Mouse (Mus musculus) CH12.LX (cell line): Measurements from ENCODE around the gene Itpr2. TPM values are rescaled to one million over a fixed set of nuclear protein-coding genes. Genes with fewer than 3 reads are reported as not detected.
A peak's percentile ranks its signal among the peaks of the same experiment; 100 is the strongest.

Experiments used
- DNase-seq: peaks from one replicate; pipeline ENCODE4 v3.0.0-alpha.2; 2013; ENCODE audit errors: extremely low read depth
- H3K27ac ChIP-seq: 2 replicates; pipeline ENCODE4 v1.5.1; 2012; ENCODE audit warnings: low read depth, mild to moderate bottlenecking, control low read depth, moderate library complexity; ENCODE audit not compliant: insufficient read depth
- H3K27me3 ChIP-seq: replicated peaks from 2 replicates; pipeline ENCODE3; 2012; ENCODE audit warnings: inconsistent platforms
- H3K36me3 ChIP-seq, 2 experiments: replicated peaks in 1 of 2; 2 replicates each; pipeline versions ENCODE3 to v1.6.1; 2012; ENCODE audit warnings: inconsistent platforms in 1 of 2, low read length in 1 of 2, mild to moderate bottlenecking in 1 of 2, mixed read lengths in 1 of 2, moderate library complexity in 1 of 2; ENCODE audit not compliant: control insufficient read depth in 1 of 2, insufficient read depth in 1 of 2
- H3K4me1 ChIP-seq, 2 experiments: 2 replicates each; pipeline ENCODE4 v1.6.1; 2012; ENCODE audit warnings: inconsistent platforms in 1 of 2, moderate library complexity in 1 of 2; ENCODE audit not compliant: insufficient read depth in 2 of 2, control insufficient read depth in 1 of 2
- H3K4me2 ChIP-seq: 2 replicates; pipeline ENCODE4 v1.6.1; 2012; ENCODE audit warnings: low read depth, mild to moderate bottlenecking, control low read depth; ENCODE audit not compliant: poor library complexity, insufficient read depth, severe bottlenecking
- H3K4me3 ChIP-seq, 3 experiments: fragments of 150-350 bp in 1 of 3; sonication (generic) in 1 of 3; replicated peaks in 1 of 3; 2 replicates each; pipeline versions ENCODE3 to v1.5.1; 2011 to 2012; ENCODE audit warnings: low read depth in 2 of 3, low read length in 2 of 3, mild to moderate bottlenecking in 2 of 3, moderate library complexity in 2 of 3, control low read depth in 1 of 3, improper control_type of control experiment in 1 of 3, inconsistent platforms in 1 of 3, mixed read lengths in 1 of 3; ENCODE audit not compliant: poor library complexity in 1 of 3
- H3K79me2 ChIP-seq: replicated peaks from 2 replicates; pipeline ENCODE4 v1.6.1; 2012; ENCODE audit warnings: mild to moderate bottlenecking, moderate library complexity; ENCODE audit not compliant: control insufficient read depth, poor library complexity, insufficient read depth, severe bottlenecking; ENCODE audit errors: extremely low read depth
- H3K9ac ChIP-seq: 2 replicates; pipeline ENCODE4 v1.6.1; 2012; ENCODE audit warnings: low read depth, mild to moderate bottlenecking, control low read depth, moderate library complexity; ENCODE audit not compliant: insufficient read depth
- H3K9me3 ChIP-seq: replicated peaks from 2 replicates; pipeline ENCODE3; 2012; ENCODE audit warnings: low read length, inconsistent platforms, mixed read lengths
- CTCF ChIP-seq, 2 experiments: IDR thresholded peaks in 1 of 2; conservative IDR thresholded peaks in 1 of 2; 2 replicates each; pipeline ENCODE4 v1.5.1; 2011 to 2012; ENCODE audit warnings: low read depth in 2 of 2, low read length in 2 of 2, improper control_type of control experiment in 1 of 2, inconsistent platforms in 1 of 2, mild to moderate bottlenecking in 1 of 2, moderate library complexity in 1 of 2
- E2F4 ChIP-seq: IDR thresholded peaks from 2 replicates; pipeline ENCODE4 v1.6.1; 2011; ENCODE audit warnings: low read depth, low read length, improper control_type of control experiment; ENCODE audit not compliant: insufficient replicate concordance
- ELF1 ChIP-seq: IDR thresholded peaks from 2 replicates; pipeline ENCODE4 v1.6.1; 2014; ENCODE audit warnings: low read depth, mild to moderate bottlenecking, inconsistent platforms, low read length, improper control_type of control experiment
- EP300 ChIP-seq: IDR thresholded peaks from 2 replicates; pipeline ENCODE4 v1.6.1; 2011; ENCODE audit warnings: low read length, improper control_type of control experiment
- GABPA ChIP-seq: IDR thresholded peaks from 2 replicates; pipeline ENCODE4 v1.6.1; 2012; ENCODE audit warnings: low read depth, low read length, improper control_type of control experiment, inconsistent platforms; ENCODE audit not compliant: insufficient replicate concordance
- HCFC1 ChIP-seq: IDR thresholded peaks from 2 replicates; pipeline ENCODE4 v1.6.1; 2012; ENCODE audit warnings: low read depth, mild to moderate bottlenecking, inconsistent platforms, low read length, improper control_type of control experiment
- IRF4 ChIP-seq: IDR thresholded peaks from 2 replicates; pipeline ENCODE4 v1.6.1; 2014; ENCODE audit warnings: low read depth, mild to moderate bottlenecking, inconsistent platforms, low read length, improper control_type of control experiment
- JUN ChIP-seq: IDR thresholded peaks from 2 replicates; pipeline ENCODE4 v1.6.1; 2011; ENCODE audit warnings: low read depth, mild to moderate bottlenecking, low read length, improper control_type of control experiment, moderate library complexity; ENCODE audit not compliant: insufficient read depth
- JUND ChIP-seq: conservative IDR thresholded peaks from 2 replicates; pipeline ENCODE4 v1.6.1; 2011; ENCODE audit warnings: low read depth, low read length, improper control_type of control experiment
- MEF2A ChIP-seq: IDR thresholded peaks from 2 replicates; pipeline ENCODE4 v1.6.1; 2014; ENCODE audit warnings: low read depth, mild to moderate bottlenecking, inconsistent platforms, low read length, improper control_type of control experiment, borderline replicate concordance
- MXI1 ChIP-seq: IDR thresholded peaks from 2 replicates; pipeline ENCODE4 v1.6.1; 2011; ENCODE audit warnings: mild to moderate bottlenecking, low read depth, low read length, improper control_type of control experiment
- MYC ChIP-seq: IDR thresholded peaks from 2 replicates; pipeline ENCODE4 v1.6.1; 2011; ENCODE audit warnings: low read depth, mild to moderate bottlenecking, improper control_type of control experiment, low read length
- NELFE ChIP-seq: IDR thresholded peaks from 2 replicates; pipeline ENCODE4 v1.6.1; 2011; ENCODE audit warnings: low read depth, low read length, improper control_type of control experiment
- PAX5 ChIP-seq: IDR thresholded peaks from 2 replicates; pipeline ENCODE4 v1.6.1; 2012; ENCODE audit warnings: low read length, inconsistent platforms, mixed read lengths
- POLR2A ChIP-seq: IDR thresholded peaks from 2 replicates; pipeline ENCODE4 v1.6.1; 2011; ENCODE audit warnings: low read depth, mild to moderate bottlenecking, improper control_type of control experiment, low read length
- RAD21 ChIP-seq: IDR thresholded peaks from 2 replicates; pipeline ENCODE4 v1.6.1; 2011; ENCODE audit warnings: low read depth, mild to moderate bottlenecking, low read length, improper control_type of control experiment, moderate library complexity
- TBP ChIP-seq: conservative IDR thresholded peaks from 2 replicates; pipeline ENCODE4 v1.6.1; 2011; ENCODE audit warnings: low read depth, low read length, improper control_type of control experiment
- TCF12 ChIP-seq: IDR thresholded peaks from 2 replicates; pipeline ENCODE4 v1.6.1; 2014; ENCODE audit warnings: low read depth, mild to moderate bottlenecking, inconsistent platforms, low read length, improper control_type of control experiment
- UBTF ChIP-seq: IDR thresholded peaks from 2 replicates; pipeline ENCODE4 v1.6.1; 2012; ENCODE audit warnings: low read depth, mild to moderate bottlenecking, inconsistent platforms, low read length, improper control_type of control experiment, moderate library complexity
- USF1 ChIP-seq: IDR thresholded peaks from 2 replicates; pipeline ENCODE4 v1.6.1; 2014; ENCODE audit warnings: low read depth, mild to moderate bottlenecking, inconsistent platforms, low read length, improper control_type of control experiment
- ZC3H11A ChIP-seq: IDR thresholded peaks from 2 replicates; pipeline ENCODE4 v1.6.1; 2012; ENCODE audit warnings: low read depth, mild to moderate bottlenecking, inconsistent platforms, low read length, improper control_type of control experiment
- ZKSCAN1 ChIP-seq: IDR thresholded peaks from 2 replicates; pipeline ENCODE4 v1.6.1; 2012; ENCODE audit warnings: low read depth, inconsistent platforms, low read length, improper control_type of control experiment, borderline replicate concordance
- ZMIZ1 ChIP-seq: IDR thresholded peaks from 2 replicates; pipeline ENCODE4 v1.6.1; 2012; ENCODE audit warnings: low read depth, mild to moderate bottlenecking, inconsistent platforms, low read length, improper control_type of control experiment
- ZNF384 ChIP-seq: IDR thresholded peaks from 2 replicates; pipeline ENCODE4 v1.6.1; 2012; ENCODE audit warnings: low read depth, low read length, improper control_type of control experiment, inconsistent platforms
- dilution Hi-C: fragments of 300-500 bp; cut with MboI; formaldehyde crosslinking; loops from 2 replicates; pipeline ENCODE4 v1.14.3; 2020; ENCODE audit warnings: low sequenced_read_pairs; ENCODE audit not compliant: extremely low pct_unique_long_range_greater_than_20kb, extremely low pct_ligation_motif_present
- in situ Hi-C: fragments of 300-500 bp; cut with MboI; formaldehyde crosslinking; loops from 3 replicates; pipeline ENCODE4 v1.14.3; 2019; ENCODE audit warnings: low sequenced_read_pairs, low pct_ligation_motif_present, low pct_unique_long_range_greater_than_20kb, mixed read lengths
- polyA plus RNA-seq: library from polyadenylated mRNA; unstranded; fragments of >175 nt; gene quantifications from 2 replicates; pipeline ENCODE4 v1.2.1, GENCODE M21; 2012; ENCODE audit warnings: low read depth; ENCODE audit not compliant: insufficient read length
- total RNA-seq, 2 experiments: library from RNA; depleted of rRNA; stranded (reverse); fragments of 300-350 nt in 1 of 2; fragments of >200 nt in 1 of 2; gene quantifications; 2 replicates each; pipeline ENCODE4 v1.2.3; 2012 to 2014

The Itpr2 gene
- total RNA-seq (2012; rRNA removed) (4.7 and 8.9 TPM in 2 replicates), total RNA-seq (2014; rRNA removed) (2.2 and 3.5 TPM in 2 replicates), polyA plus RNA-seq (3.4 and 4.4 TPM in 2 replicates)

GRCm38 (mm10) chr6:146501866-146502804, at the start of gene Itpr2:
Itpr2 (minus strand) TSS chr6:146502223.
- TF ChIP-seq POLR2A, result peak; percentile 68
- 0 out of 2 replicates have a peak, but pooled peaks have one; percentile 14 for TF ChIP-seq ELF1
- peak; percentile 61 for TF ChIP-seq TCF12
- peak; percentile 43; the same call in 1 of the 2 replicates for TF ChIP-seq MEF2A
- TF ChIP-seq TBP, result no peak
- peak; percentile 63; the same call in 1 of the 2 replicates for TF ChIP-seq NELFE
- TF ChIP-seq MXI1, result 0 out of 2 replicates have a peak, but pooled peaks have one; percentile 37
- peak in 1 of 2 experiments; percentile 33; a peak in 1 of 4 replicates for TF ChIP-seq CTCF (conservative IDR thresholded peaks at IDR 0.05 in 1 of 2, IDR thresholded peaks at IDR 0.05 in 1 of 2; ENCODE audit: low read depth in 2 of 2, low read length in 2 of 2)
- no peak for TF ChIP-seq ZC3H11A
- no peak for TF ChIP-seq JUN
- 0 out of 2 replicates have a peak, but pooled peaks have one; percentile 11 for TF ChIP-seq IRF4
- peak; percentile 14; the same call in 1 of the 2 replicates for TF ChIP-seq USF1
- H3K9me3 ChIP-seq, result no peaks in the 10 kb centered on the region
- H3K4me3 ChIP-seq, result peak within 1 kb of the TSS; percentile 63 to 89 (median 75)
- in situ Hi-C loops (no loop called here), dilution Hi-C loops (no loop called here)
- no peaks in the 10 kb centered on the region for H3K36me3 ChIP-seq
- H3K79me2 ChIP-seq, result no peaks in the 10 kb centered on the region
- H3K27me3 ChIP-seq, result no peaks in the 10 kb centered on the region
- peak within 1 kb of the TSS; percentile 83 for H3K4me2 ChIP-seq
- peak within 1 kb of the TSS; percentile 39 for H3K9ac ChIP-seq
- H3K4me1 ChIP-seq, result peaks cover 11 to 37% of the 10 kb centered on the region in 2 experiments
- peak; percentile 70 for DNase-seq
- H3K27ac ChIP-seq, result peak within 1 kb of the TSS; percentile 34

DNA sequence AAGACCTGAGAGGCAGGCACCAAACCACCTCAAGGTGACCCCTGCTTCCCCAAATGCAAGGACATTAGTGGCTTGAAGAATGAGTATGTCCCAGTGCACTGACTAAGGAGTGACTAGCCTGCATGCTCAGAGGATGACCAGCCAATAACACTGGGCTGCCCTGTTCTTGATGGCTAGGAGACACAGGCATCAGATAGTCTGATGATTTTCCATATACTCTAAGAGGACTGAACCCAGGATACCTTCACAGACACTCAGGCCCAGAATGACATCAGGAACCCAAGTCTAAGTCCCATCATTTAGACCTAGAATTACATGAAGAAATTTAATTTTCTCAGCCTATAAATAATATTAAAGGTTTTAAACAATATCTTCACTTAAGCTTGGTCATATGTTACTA, 49.3 kb upstream of the Itpr2 start:
- no peak overlapping the region for H3K4me2 ChIP-seq
- no peaks in the 10 kb centered on the region for H3K27me3 ChIP-seq
- no peaks in the 10 kb centered on the region for H3K79me2 ChIP-seq
- TF ChIP-seq UBTF (no peak), ZMIZ1 (no peak), ZC3H11A (no peak), USF1 (no peak), ZKSCAN1 (no peak), MXI1 (no peak), ZNF384 (no peak), NELFE (no peak), MYC (no peak), GABPA (no peak), CTCF (conservative IDR thresholded peaks at IDR 0.05 in 1 of 2, IDR thresholded peaks at IDR 0.05 in 1 of 2; ENCODE audit: low read depth in 2 of 2, low read length in 2 of 2) (no peak), EP300 (no peak), ELF1 (no peak), IRF4 (no peak), JUND (no peak), JUN (no peak), PAX5 (no peak), E2F4 (no peak), RAD21 (no peak), HCFC1 (no peak)
- dilution Hi-C loops, result no loop called here
- no peak for DNase-seq
- H3K4me1 ChIP-seq, result no peaks in the 10 kb centered on the region
- H3K36me3 ChIP-seq, result peaks cover 44 to 85% of the 10 kb centered on the region in 2 experiments
- no peak overlapping the region for H3K27ac ChIP-seq
- no peak overlapping the region for H3K4me3 ChIP-seq
- in situ Hi-C loops, result no loop called here
- H3K9ac ChIP-seq, result no peak overlapping the region
- H3K9me3 ChIP-seq, result peaks cover 5% of the 10 kb centered on the region
